Comparison of ENCODE assay signal across 24 mouse cellular contexts in the genomic region with DNA sequence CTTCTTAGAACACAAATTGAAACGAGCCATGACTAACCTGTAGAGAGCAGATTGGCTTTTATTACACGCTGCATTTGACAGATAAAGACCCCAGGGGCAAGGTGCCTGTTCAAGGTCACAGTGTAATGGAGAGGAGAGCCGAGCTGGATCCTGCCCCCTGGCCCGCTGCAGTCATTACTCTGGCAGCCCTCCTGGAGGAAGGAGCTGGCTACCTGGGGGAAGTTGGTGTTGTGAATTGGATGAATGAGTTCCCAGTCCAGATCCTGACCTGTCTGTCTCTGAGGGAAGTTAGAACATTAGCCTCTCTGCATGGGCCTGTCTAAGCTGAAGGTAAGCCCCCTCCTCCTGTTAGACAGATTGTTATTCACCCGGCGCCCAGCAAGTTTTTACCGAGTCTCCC. TPM values are rescaled to one million over a fixed set of nuclear protein-coding genes. Genes with fewer than 3 reads are reported as not detected.
DNase-seq lines count a peak whose midpoint lies in the region; ATAC-seq lines count a peak whose summit lies in the region.
"Had no signal": no experiment of that assay in that cellular context is flagged by ENCODE, and none has a peak within 500 bp of the region (broad histone marks: within the 10 kb centered on the region; RNA-seq: fewer than 3 reads in every experiment).

No protein-coding gene starts in this region.

- WGBS in heart, embryonic 10.5 days, result 52% methylated on average over 7 of the region's 7 CpGs
- 58% methylated on average over 7 of the region's 7 CpGs for WGBS in midbrain, embryonic 13.5 days
- WGBS in midbrain, embryonic 14.5 days, result 44% methylated on average over 7 of the region's 7 CpGs
- WGBS in limb, embryonic 10.5 days, result 34% methylated on average over 7 of the region's 7 CpGs

- H3K4me2 ChIP-seq in midbrain, embryonic 13.5 days (replicated peaks), result no peak overlapping the region
- H3K4me2 ChIP-seq in midbrain, embryonic 14.5 days (ENCODE audit: low read length), result no peak overlapping the region
- H3K4me2 ChIP-seq: forebrain, embryonic 12.5 days; heart, embryonic 13.5 days; limb, embryonic 12.5 days; liver, embryonic 12.5 days; midbrain, embryonic 12.5 days had no signal

- no peaks in the 10 kb centered on the region for H3K36me3 ChIP-seq in heart, embryonic 10.5 days
- H3K36me3 ChIP-seq in midbrain, embryonic 13.5 days, result no peaks in the 10 kb centered on the region
- no peaks in the 10 kb centered on the region for H3K36me3 ChIP-seq in midbrain, embryonic 14.5 days (ENCODE audit: control insufficient read depth, insufficient read depth, low read length)
- H3K36me3 ChIP-seq in limb, embryonic 10.5 days, result peaks cover 6% of the 10 kb centered on the region
- H3K36me3 ChIP-seq: forebrain, embryonic 12.5 days; G1E; heart, embryonic 13.5 days; midbrain, embryonic 12.5 days had no signal

- DNase-seq in heart, embryonic 10.5 days (ENCODE audit: low spot score), result no peak
- DNase-seq in heart, adult 18-20 months, result no peak
- DNase-seq in midbrain, embryonic 14.5 days, result no peak
- DNase-seq in limb, embryonic 10.5 days (ENCODE audit: low spot score), result no peak
- no peak for DNase-seq in layer of hippocampus, adult 9-11 months
- DNase-seq in left cerebral cortex, postnatal 10 days (ENCODE audit: extremely low spot score in 1 of 2, low spot score in 2 of 2), result no peak
- DNase-seq: adrenal gland, postnatal 10 days; cerebellum, adult 9-10 months; heart, adult 11 months; heart, postnatal 14 days; lung, adult 18-20 months; lung, postnatal 10 days; thymus, postnatal 14 days had no signal

- no peak overlapping the region for H3K4me3 ChIP-seq in heart, embryonic 10.5 days
- H3K4me3 ChIP-seq in midbrain, embryonic 13.5 days (replicated peaks), result no peak overlapping the region
- no peak overlapping the region for H3K4me3 ChIP-seq in midbrain, embryonic 14.5 days (replicated peaks; ENCODE audit: low read depth, low read length)
- no peak overlapping the region for H3K4me3 ChIP-seq in limb, embryonic 10.5 days
- H3K4me3 ChIP-seq: forebrain, embryonic 12.5 days; heart, embryonic 13.5 days; limb, embryonic 12.5 days; liver, embryonic 12.5 days; midbrain, embryonic 12.5 days had no signal

- peaks cover 75% of the 10 kb centered on the region for H3K4me1 ChIP-seq in heart, embryonic 10.5 days
- H3K4me1 ChIP-seq in midbrain, embryonic 13.5 days (replicated peaks), result peaks cover 6% of the 10 kb centered on the region
- H3K4me1 ChIP-seq in midbrain, embryonic 14.5 days (ENCODE audit: control insufficient read depth, insufficient read depth, low read length), result no peaks in the 10 kb centered on the region; the same call in 1 of the 2 replicates
- H3K4me1 ChIP-seq in limb, embryonic 10.5 days, result peaks cover 68% of the 10 kb centered on the region

- ATAC-seq in midbrain, embryonic 13.5 days, result peak; percentile 19; the same call in 1 of the 2 replicates
- ATAC-seq in midbrain, embryonic 14.5 days (ENCODE audit: low FRiP score, low TSS enrichment), result no peak; the same call in 1 of the 2 replicates
- ATAC-seq: activated CD4-positive, CD25-positive, alpha-beta regulatory T cell, adult 4 months; CD4-positive, CD25-positive, alpha-beta regulatory T cell, adult 4 months; hindbrain, postnatal 0 days; liver, embryonic 12.5 days; Patski had no signal

- intact Hi-C loops in left cerebral cortex, postnatal 10 days (cut with DNase I), result no loop called here

- H3K27ac ChIP-seq in heart, embryonic 10.5 days, result peak overlapping the region; percentile 67; the same call in 1 of the 2 replicates
- H3K27ac ChIP-seq in midbrain, embryonic 13.5 days, result no peak overlapping the region
- H3K27ac ChIP-seq in midbrain, embryonic 14.5 days (replicated peaks; ENCODE audit: low read depth, low read length), result no peak overlapping the region
- peak overlapping the region; percentile 63 for H3K27ac ChIP-seq in limb, embryonic 10.5 days
- H3K27ac ChIP-seq: forebrain, embryonic 12.5 days; heart, embryonic 13.5 days; hindbrain, postnatal 0 days; liver, embryonic 12.5 days; midbrain, embryonic 12.5 days had no signal

- H3K9me3 ChIP-seq in heart, embryonic 10.5 days, result no peaks in the 10 kb centered on the region
- no peaks in the 10 kb centered on the region for H3K9me3 ChIP-seq in midbrain, embryonic 13.5 days
- H3K9me3 ChIP-seq in midbrain, embryonic 14.5 days (ENCODE audit: control insufficient read depth, low read length), result no peaks in the 10 kb centered on the region
- no peaks in the 10 kb centered on the region for H3K9me3 ChIP-seq in limb, embryonic 10.5 days (replicated peaks)
- H3K9me3 ChIP-seq: forebrain, embryonic 12.5 days; G1E; heart, embryonic 13.5 days; limb, embryonic 12.5 days; liver, embryonic 12.5 days; midbrain, embryonic 12.5 days had no signal

- H3K27me3 ChIP-seq in heart, embryonic 10.5 days (ENCODE audit: insufficient read depth, poor library complexity, severe bottlenecking), result no peaks in the 10 kb centered on the region
- H3K27me3 ChIP-seq in midbrain, embryonic 13.5 days, result no peaks in the 10 kb centered on the region
- no peaks in the 10 kb centered on the region for H3K27me3 ChIP-seq in midbrain, embryonic 14.5 days (ENCODE audit: control insufficient read depth, insufficient read depth, low read length)
- no peaks in the 10 kb centered on the region for H3K27me3 ChIP-seq in limb, embryonic 10.5 days (ENCODE audit: low read depth, poor library complexity, severe bottlenecking)
- H3K27me3 ChIP-seq: forebrain, embryonic 12.5 days; heart, embryonic 13.5 days; liver, embryonic 12.5 days; Patski had no signal

- H3K9ac ChIP-seq in midbrain, embryonic 13.5 days (replicated peaks), result no peak overlapping the region
- no peak overlapping the region for H3K9ac ChIP-seq in midbrain, embryonic 14.5 days (replicated peaks; ENCODE audit: low read length)
- H3K9ac ChIP-seq: forebrain, embryonic 12.5 days; limb, embryonic 12.5 days; liver, embryonic 12.5 days; midbrain, embryonic 12.5 days had no signal

RNA-seq across cellular contexts. Expression of a gene that starts 9.2 kb away (rescaled TPM):
- polyA plus RNA-seq in heart, embryonic 10.5 days (2016; fragmentation: Nextera tagmentation; extraction: Ambion mirVana), result 2.0 and 2.9 TPM in 2 replicates
- total RNA-seq in heart, adult 18-20 months (2021), result 10 to 100 TPM; 19.1 to 24.0 TPM
- polyA plus RNA-seq in midbrain, embryonic 13.5 days (2015; fragmentation: Nextera tagmentation; extraction: Ambion mirVana), result 1.3 and 1.5 TPM in 2 replicates
- polyA plus RNA-seq in midbrain, embryonic 14.5 days (2014; fragmentation: Nextera tagmentation; extraction: Ambion mirVana), result 1.3 and 2.1 TPM in 2 replicates
- 2.4 and 2.7 TPM in 2 replicates for polyA plus RNA-seq in limb, embryonic 10.5 days (2016; fragmentation: Nextera tagmentation; extraction: Ambion mirVana)
- 1 to 10 TPM; 5.0 to 6.2 TPM for total RNA-seq in left cerebral cortex, postnatal 10 days (2021)
- polyA plus RNA-seq: G1E had no signal

Comparison
In these comparisons a context has a peak if more than half of its experiments do, and no peak if none do; other contexts are left out.
1. H3K27ac ChIP-seq: peak in heart, embryonic 10.5 days (single experiment) and limb, embryonic 10.5 days (single experiment); none in midbrain, embryonic 13.5 days (single experiment) and midbrain, embryonic 14.5 days (single experiment).